Mouse (Mus musculus) liver, embryonic 11.5 days (tissue): ENCODE measurements around the gene Rac2. TPM values are rescaled to one million over a fixed set of nuclear protein-coding genes. Genes with fewer than 3 reads are reported as not detected.

Experiments
- ATAC-seq: fragments of 200-750 bp; cut with Nextera tagmentation; replicated peaks from 2 replicates; pipeline ENCODE4 v1.8.0; 2017; ENCODE audit warnings: moderate number of reproducible peaks, mild to moderate bottlenecking, moderate TSS enrichment, moderate library complexity; ENCODE audit not compliant: low FRiP score
- DNase-seq: peaks from one replicate; pipeline ENCODE4 v3.0.0-alpha.2; 2017; ENCODE audit warnings: low spot score
- H3K27ac ChIP-seq: fragments of 300-500 bp; sonication (generic); 2 replicates; pipeline ENCODE4 v1.5.1; 2014; ENCODE audit warnings: mild to moderate bottlenecking, low read depth, low read length, control low read depth
- H3K27me3 ChIP-seq: fragments of 300-500 bp; sonication (generic); replicated peaks from 2 replicates; pipeline ENCODE4 v1.6.1; 2014; ENCODE audit warnings: low read length, mixed read lengths; ENCODE audit not compliant: control insufficient read depth, insufficient read depth
- H3K36me3 ChIP-seq: fragments of 300-500 bp; sonication (generic); 2 replicates; pipeline ENCODE4 v1.6.1; 2014; ENCODE audit warnings: mild to moderate bottlenecking, low read length, moderate library complexity, mixed read lengths; ENCODE audit not compliant: control insufficient read depth, insufficient read depth
- H3K4me1 ChIP-seq: fragments of 300-500 bp; sonication (generic); replicated peaks from 2 replicates; pipeline ENCODE4 v1.6.1; 2014; ENCODE audit warnings: low read length, mixed read lengths; ENCODE audit not compliant: control insufficient read depth, insufficient read depth
- H3K4me2 ChIP-seq: fragments of 300-500 bp; sonication (generic); 2 replicates; pipeline ENCODE4 v1.6.1; 2014; ENCODE audit warnings: mild to moderate bottlenecking, control low read depth, moderate library complexity
- H3K4me3 ChIP-seq: fragments of 300-500 bp; sonication (generic); 2 replicates; pipeline ENCODE4 v1.5.1; 2014; ENCODE audit warnings: low read depth, low read length, control low read depth
- H3K9ac ChIP-seq: fragments of 300-500 bp; sonication (generic); 2 replicates; pipeline ENCODE4 v1.6.1; 2014; ENCODE audit warnings: low read depth, low read length, control low read depth
- H3K9me3 ChIP-seq: fragments of 300-500 bp; sonication (generic); 2 replicates; pipeline ENCODE4 v1.6.1; 2016; ENCODE audit warnings: low read length, inconsistent platforms, mixed read lengths; ENCODE audit not compliant: control insufficient read depth
- WGBS: fragments of 180-500 bp; shearing (Covaris S2); extraction: QIAGEN DNeasy Blood & Tissue Kit; methylation state at CpG from one replicate; pipeline ENCODE4 v1.1.7; 2014; 5-methylcytosine and 5-hydroxymethylcytosine counted together
- polyA plus RNA-seq: library from polyadenylated mRNA; unstranded; fragments of >200 nt; fragmentation: Nextera tagmentation; extraction: Ambion mirVana; gene quantifications from 2 replicates; pipeline ENCODE4 v1.2.1, GENCODE M21; 2014

Rac2 gene
- polyA plus RNA-seq, 1 experiment from 2014 or later = 126 TPM

- ATAC-seq = peak; percentile 15; the same call in 1 of the 2 replicates
- DNase-seq = no peak
- peak overlapping the region; percentile 65 for H3K27ac ChIP-seq
- 36% methylated on average over 11 of the region's 11 CpGs for WGBS
- no peaks in the 10 kb centered on the region for H3K9me3 ChIP-seq
- H3K36me3 ChIP-seq = no peaks in the 10 kb centered on the region
- peak overlapping the region; percentile 47; the same call in 1 of the 2 replicates for H3K9ac ChIP-seq
- H3K27me3 ChIP-seq = 0 out of 2 replicates have a peak, but pooled peaks cover 2% of the 10 kb centered on the region
- H3K4me3 ChIP-seq = peak overlapping the region; percentile 39
- peak overlapping the region; percentile 50 for H3K4me2 ChIP-seq
- peaks cover 24% of the 10 kb centered on the region for H3K4me1 ChIP-seq
These were observed 43.7 kb downstream of the Rac2 start for GRCm38 (mm10) chr15:78528726-78529411.

- Histone ChIP-seq H3K4me3 (no peak overlapping the region), H3K36me3 (no peaks in the 10 kb centered on the region), H3K9ac (no peak overlapping the region), H3K4me2 (no peak overlapping the region; the same call in 1 of the 2 replicates), H3K9me3 (no peaks in the 10 kb centered on the region), H3K4me1 (peaks cover 18% of the 10 kb centered on the region), H3K27me3 (peaks cover 2% of the 10 kb centered on the region; the same call in 1 of the 2 replicates), H3K27ac (no peak overlapping the region; the same call in 1 of the 2 replicates)
- no peak for ATAC-seq
- no peak for DNase-seq
- 66% methylated on average over 7 of the region's 7 CpGs for WGBS
These were observed 44.6 kb downstream of the Rac2 start for GRCm38 (mm10) chr15:78527973-78528372.

DNA sequence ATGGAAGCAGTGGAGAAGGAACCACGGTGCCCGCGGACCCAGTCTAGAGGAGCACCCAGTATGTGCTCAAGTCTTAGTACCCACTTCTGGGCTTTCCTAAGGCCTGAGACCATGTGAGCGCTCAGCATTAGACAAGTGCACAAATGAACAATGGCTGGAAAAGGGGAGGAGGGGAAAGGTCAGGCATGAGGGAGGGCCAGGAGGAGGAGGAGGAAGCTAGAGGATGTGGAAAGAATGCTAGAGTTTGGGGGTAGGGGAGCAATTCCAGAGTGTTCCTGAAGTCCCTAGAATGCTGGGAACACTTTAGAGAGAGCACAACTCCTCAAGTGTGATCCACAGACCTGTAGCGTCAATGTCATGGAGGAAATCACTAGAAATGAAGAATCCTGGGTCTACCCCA is 48.4 kb downstream of the Rac2 start:
- DNase-seq (no peak), ATAC-seq (no peak)
- Histone ChIP-seq H3K27ac (no peak overlapping the region), H3K4me1 (peaks cover 9% of the 10 kb centered on the region), H3K36me3 (no peaks in the 10 kb centered on the region), H3K9ac (no peak overlapping the region), H3K4me3 (no peak overlapping the region), H3K4me2 (no peak overlapping the region), H3K27me3 (no peaks in the 10 kb centered on the region; the same call in 1 of the 2 replicates), H3K9me3 (no peaks in the 10 kb centered on the region)
- WGBS = 92% methylated on average over 5 of the region's 5 CpGs

DNA sequence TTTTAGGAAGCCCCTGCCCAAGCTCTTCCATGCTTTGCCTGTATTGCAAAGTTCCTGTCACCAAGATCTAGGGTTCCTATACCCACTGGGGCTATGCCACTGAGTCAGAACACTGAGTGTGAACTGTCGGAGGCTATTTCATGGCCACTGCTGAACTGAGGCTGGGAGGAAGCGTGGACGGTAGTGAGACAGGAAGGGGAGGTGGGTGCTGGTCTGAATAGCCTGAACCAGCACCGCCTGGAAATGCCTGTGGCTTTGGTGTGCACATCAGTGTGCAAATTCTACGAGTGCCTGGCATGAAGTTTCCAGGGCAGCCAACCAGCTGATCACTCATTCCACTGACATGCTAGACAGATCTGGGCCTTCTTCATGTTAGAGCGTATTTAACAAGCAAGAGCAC is 50.7 kb downstream of the Rac2 start:
- no peaks in the 10 kb centered on the region; the same call in 1 of the 2 replicates for H3K27me3 ChIP-seq
- no peaks in the 10 kb centered on the region for H3K36me3 ChIP-seq
- H3K9ac ChIP-seq = no peak overlapping the region
- H3K4me3 ChIP-seq = no peak overlapping the region
- H3K4me1 ChIP-seq = peaks cover 3% of the 10 kb centered on the region
- no peak for ATAC-seq
- no peak overlapping the region for H3K27ac ChIP-seq
- no peak for DNase-seq
- H3K9me3 ChIP-seq = no peaks in the 10 kb centered on the region
- 54% methylated on average over 6 of the region's 6 CpGs for WGBS
- H3K4me2 ChIP-seq = no peak overlapping the region

- WGBS = 63% methylated on average over 8 of the region's 8 CpGs
- no peak for ATAC-seq
- H3K9ac ChIP-seq = no peak overlapping the region
These were observed 51.3 kb downstream of the Rac2 start for GRCm38 (mm10) chr15:78521331-78521730.

GRCm38 (mm10) chr15:78520112-78520715 is 52.4 kb downstream of the Rac2 start:
- DNase-seq (no peak), ATAC-seq (no peak)
- H3K27ac ChIP-seq = no peak overlapping the region
- no peaks in the 10 kb centered on the region; the same call in 1 of the 2 replicates for H3K27me3 ChIP-seq
- no peak overlapping the region for H3K9ac ChIP-seq
- no peak overlapping the region for H3K4me3 ChIP-seq
- peaks cover 3% of the 10 kb centered on the region for H3K4me1 ChIP-seq
- no peaks in the 10 kb centered on the region for H3K36me3 ChIP-seq
- no peaks in the 10 kb centered on the region for H3K9me3 ChIP-seq
- 54% methylated on average over 13 of the region's 13 CpGs for WGBS
- no peak overlapping the region for H3K4me2 ChIP-seq

More at GRCm38 (mm10) chr15:78521331-78521730, 51.3 kb downstream of the Rac2 start:
- Histone ChIP-seq H3K4me1 (peaks cover 3% of the 10 kb centered on the region), H3K4me2 (no peak overlapping the region), H3K4me3 (no peak overlapping the region), H3K27ac (no peak overlapping the region), H3K27me3 (no peaks in the 10 kb centered on the region; the same call in 1 of the 2 replicates), H3K9me3 (no peaks in the 10 kb centered on the region), H3K36me3 (no peaks in the 10 kb centered on the region)
- DNase-seq = no peak

- Histone ChIP-seq H3K27me3 (no peaks in the 10 kb centered on the region), H3K4me3 (no peak overlapping the region), H3K4me1 (peaks cover 3% of the 10 kb centered on the region), H3K36me3 (no peaks in the 10 kb centered on the region), H3K27ac (no peak overlapping the region), H3K9ac (no peak overlapping the region), H3K4me2 (no peak overlapping the region), H3K9me3 (no peaks in the 10 kb centered on the region)
- 54% methylated on average over 7 of the region's 7 CpGs for WGBS
- DNase-seq (no peak), ATAC-seq (no peak)
These were observed 54.4 kb downstream of the Rac2 start for GRCm38 (mm10) chr15:78518221-78518620.

DNA sequence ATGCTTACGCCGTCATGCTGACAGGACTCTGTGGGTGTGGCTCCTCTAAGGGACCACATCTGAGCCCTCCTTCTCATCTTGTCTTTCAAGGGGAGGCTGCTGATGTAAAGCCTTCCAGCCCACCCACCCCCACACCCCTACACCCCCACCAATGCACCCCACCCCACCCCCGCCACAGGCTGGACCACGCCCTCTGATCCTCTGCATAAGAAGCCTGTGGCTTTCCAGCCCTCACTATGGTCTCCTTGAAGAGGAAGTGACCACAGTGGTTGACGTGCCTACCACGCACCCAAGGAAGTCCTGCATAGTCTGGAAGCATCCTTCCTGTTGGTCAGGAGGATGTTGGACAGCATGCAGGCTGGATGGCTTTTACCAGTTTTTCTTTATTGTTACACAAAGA is 56.8 kb downstream of the Rac2 start:
- Histone ChIP-seq H3K4me2 (no peak overlapping the region), H3K27me3 (no peaks in the 10 kb centered on the region), H3K9me3 (no peaks in the 10 kb centered on the region), H3K9ac (no peak overlapping the region), H3K4me3 (no peak overlapping the region), H3K4me1 (peaks cover 3% of the 10 kb centered on the region; the same call in 1 of the 2 replicates), H3K36me3 (no peaks in the 10 kb centered on the region), H3K27ac (no peak overlapping the region)
- DNase-seq = no peak
- WGBS = 66% methylated on average over 6 of the region's 6 CpGs
- no peak for ATAC-seq
